Mouse (Mus musculus) liver, adult 2 months (tissue): Measurements from ENCODE around the gene Prkce. TPM values are rescaled to one million over a fixed set of nuclear protein-coding genes. Genes with fewer than 3 reads are reported as not detected.

Experiments
- DNase-seq: peaks from one replicate; pipeline ENCODE4 v3.0.0-alpha.2; 2011; ENCODE audit warnings: low read depth, low spot score; ENCODE audit errors: extremely low read depth
- H3K27ac ChIP-seq: fragments of 200-500 bp; replicated peaks from 2 replicates; pipeline ENCODE4 v1.5.1; 2012; ENCODE audit warnings: low read depth, mild to moderate bottlenecking, control low read depth, inconsistent platforms, low read length; ENCODE audit not compliant: insufficient read depth
- H3K27me3 ChIP-seq: fragments of 200-500 bp; 2 replicates; pipeline ENCODE4 v1.6.1; 2012; ENCODE audit warnings: mild to moderate bottlenecking, moderate library complexity, low read length, inconsistent platforms; ENCODE audit not compliant: control insufficient read depth, insufficient read depth
- H3K36me3 ChIP-seq: fragments of 200-500 bp; 2 replicates; pipeline ENCODE4 v1.6.1; 2012; ENCODE audit warnings: low read length, inconsistent platforms; ENCODE audit not compliant: control insufficient read depth, insufficient read depth
- H3K4me1 ChIP-seq: fragments of 200-500 bp; 2 replicates; pipeline ENCODE4 v1.6.1; 2011; ENCODE audit warnings: low read length; ENCODE audit not compliant: control insufficient read depth, insufficient read depth
- H3K4me3 ChIP-seq: fragments of 200-500 bp; 2 replicates; pipeline ENCODE4 v1.5.1; 2011; ENCODE audit warnings: low read depth, mild to moderate bottlenecking, control low read depth, low read length, moderate library complexity; ENCODE audit not compliant: insufficient read depth
- H3K79me2 ChIP-seq: fragments of 200-500 bp; 2 replicates; pipeline ENCODE4 v1.6.1; 2012; ENCODE audit warnings: inconsistent platforms, mild to moderate bottlenecking, low read length, moderate library complexity; ENCODE audit not compliant: control insufficient read depth, insufficient read depth
- H3K9ac ChIP-seq: fragments of 200-500 bp; 2 replicates; pipeline ENCODE4 v1.6.1; 2012; ENCODE audit warnings: low read depth, mild to moderate bottlenecking, control low read depth, inconsistent platforms, low read length
- CTCF ChIP-seq: fragments of 200-500 bp; IDR thresholded peaks from 2 replicates; pipeline ENCODE4 v1.5.1; 2011; ENCODE audit warnings: low read depth, low read length, control low read depth
- POLR2A ChIP-seq: fragments of 200-500 bp; IDR thresholded peaks from 2 replicates; pipeline ENCODE4 v1.6.1; 2011; ENCODE audit warnings: low read length, control low read depth; ENCODE audit not compliant: insufficient read depth; ENCODE audit errors: extremely low read depth
- WGBS: fragments of 180-500 bp; shearing (Covaris S2); methylation state at CpG from one replicate; pipeline ENCODE4 v1.1.7; 2018; 5-methylcytosine and 5-hydroxymethylcytosine counted together
- polyA plus RNA-seq: library from polyadenylated mRNA; depleted of rRNA; stranded (reverse); fragments of >200 nt; gene quantifications from 2 replicates; pipeline ENCODE4 v1.2.3, GENCODE M21; 2012
- total RNA-seq: library from RNA; depleted of rRNA; stranded (reverse); fragments of >200 nt; gene quantifications from 2 replicates; pipeline ENCODE4 v1.2.3, GENCODE M21; 2014

The Prkce gene
- total and polyA plus RNA-seq, 2 experiments, result 2.0 to 6.4 TPM

DNA sequence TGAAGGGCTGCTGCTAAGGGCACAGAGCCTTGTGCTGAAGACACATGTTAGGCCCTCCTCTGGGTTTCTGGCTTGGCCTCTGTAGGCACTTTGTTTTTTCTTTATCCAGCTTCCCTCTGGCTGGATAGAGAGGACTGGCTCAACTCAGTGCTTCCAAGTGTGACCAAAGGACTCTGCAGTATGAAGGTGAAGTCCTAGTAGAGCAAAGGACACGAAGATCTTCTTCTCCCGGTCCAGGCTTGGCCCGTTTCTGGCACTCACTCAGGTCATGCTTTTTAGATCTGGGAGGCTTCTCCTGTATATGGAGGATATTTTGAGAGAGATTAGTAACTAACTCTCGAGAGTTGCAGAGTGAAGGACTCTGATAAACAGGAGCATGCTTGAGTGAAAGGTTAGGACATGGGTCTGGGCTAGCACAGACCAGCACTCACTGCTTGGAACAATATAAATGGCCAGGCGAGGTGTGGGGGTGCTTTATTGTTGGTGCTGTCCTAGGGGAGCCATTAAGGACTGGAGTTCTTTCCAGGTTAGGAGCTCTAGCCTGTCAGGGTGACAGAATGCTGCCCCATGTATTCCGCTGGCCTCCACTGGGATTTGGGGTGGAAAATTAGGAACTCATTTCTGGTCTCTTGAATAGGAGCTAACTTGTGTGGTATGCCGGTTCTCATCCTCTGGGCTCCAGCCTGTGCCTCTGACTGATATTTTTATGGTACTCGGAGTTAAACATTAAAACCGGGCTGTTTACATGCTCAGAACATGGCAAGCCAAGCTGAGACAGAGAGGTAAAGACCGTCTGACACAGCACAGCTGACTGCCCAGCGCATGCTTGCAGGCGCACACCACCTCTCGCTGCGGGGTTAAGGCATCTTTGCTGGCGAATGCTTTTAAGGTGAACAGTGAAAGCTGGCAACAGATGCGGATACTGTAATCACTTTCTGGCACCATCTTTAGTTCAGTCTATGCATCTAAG, 31.2 kb downstream of the Prkce start:
- Histone ChIP-seq H3K4me3 (no peak overlapping the region), H3K27me3 (no peaks in the 10 kb centered on the region), H3K27ac (no peak overlapping the region), H3K4me1 (peaks cover 21% of the 10 kb centered on the region), H3K79me2 (peaks cover 19% of the 10 kb centered on the region; the same call in 1 of the 2 replicates), H3K9ac (no peak overlapping the region), H3K36me3 (no peaks in the 10 kb centered on the region)
- 58% methylated on average over 16 of the region's 16 CpGs for WGBS
- TF ChIP-seq POLR2A, result no peak
- TF ChIP-seq CTCF, result no peak
- peak; percentile 67 for DNase-seq

DNA sequence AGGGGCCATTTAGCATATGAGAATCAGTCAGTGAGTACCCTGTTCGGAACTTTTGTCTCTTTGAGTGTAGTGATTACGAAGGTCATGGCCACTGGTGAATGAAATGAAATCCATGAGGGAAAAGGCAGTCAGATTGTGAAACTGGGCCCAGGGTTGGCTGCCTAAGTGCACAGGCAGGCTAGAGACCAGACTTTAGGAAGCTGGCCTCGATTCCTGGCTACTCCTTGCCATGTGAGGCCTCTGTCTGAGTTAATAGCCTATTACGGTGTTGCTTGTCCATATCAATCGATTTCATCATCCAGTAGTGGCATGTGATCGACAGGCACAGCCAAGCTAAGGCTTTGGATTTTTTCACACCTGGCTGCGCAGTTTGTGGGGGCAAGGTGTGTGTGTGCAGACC, 34.4 kb downstream of the Prkce start:
- H3K27ac ChIP-seq, result peak overlapping the region; percentile 10; the same call in 1 of the 2 replicates
- peaks cover 17% of the 10 kb centered on the region; the same call in 1 of the 2 replicates for H3K79me2 ChIP-seq
- 27% methylated on average over 7 of the region's 7 CpGs for WGBS
- peak; percentile 99 for DNase-seq
- H3K36me3 ChIP-seq, result no peaks in the 10 kb centered on the region
- H3K4me3 ChIP-seq, result no peak overlapping the region
- no peaks in the 10 kb centered on the region for H3K27me3 ChIP-seq
- TF ChIP-seq POLR2A (no peak), CTCF (no peak)
- H3K4me1 ChIP-seq, result peaks cover 26% of the 10 kb centered on the region
- H3K9ac ChIP-seq, result no peak overlapping the region

GRCm38 (mm10) chr17:86202972-86203371, 35.4 kb downstream of the Prkce start:
- no peak for TF ChIP-seq POLR2A
- TF ChIP-seq CTCF, result no peak
- DNase-seq, result peak; percentile 86
- H3K4me3 ChIP-seq, result no peak overlapping the region
- peaks cover 17% of the 10 kb centered on the region; the same call in 1 of the 2 replicates for H3K79me2 ChIP-seq
- H3K4me1 ChIP-seq, result peaks cover 26% of the 10 kb centered on the region
- WGBS, result 59% methylated on average over 6 of the region's 6 CpGs
- H3K27me3 ChIP-seq, result no peaks in the 10 kb centered on the region
- no peak overlapping the region for H3K27ac ChIP-seq
- no peaks in the 10 kb centered on the region for H3K36me3 ChIP-seq
- no peak overlapping the region for H3K9ac ChIP-seq

DNA sequence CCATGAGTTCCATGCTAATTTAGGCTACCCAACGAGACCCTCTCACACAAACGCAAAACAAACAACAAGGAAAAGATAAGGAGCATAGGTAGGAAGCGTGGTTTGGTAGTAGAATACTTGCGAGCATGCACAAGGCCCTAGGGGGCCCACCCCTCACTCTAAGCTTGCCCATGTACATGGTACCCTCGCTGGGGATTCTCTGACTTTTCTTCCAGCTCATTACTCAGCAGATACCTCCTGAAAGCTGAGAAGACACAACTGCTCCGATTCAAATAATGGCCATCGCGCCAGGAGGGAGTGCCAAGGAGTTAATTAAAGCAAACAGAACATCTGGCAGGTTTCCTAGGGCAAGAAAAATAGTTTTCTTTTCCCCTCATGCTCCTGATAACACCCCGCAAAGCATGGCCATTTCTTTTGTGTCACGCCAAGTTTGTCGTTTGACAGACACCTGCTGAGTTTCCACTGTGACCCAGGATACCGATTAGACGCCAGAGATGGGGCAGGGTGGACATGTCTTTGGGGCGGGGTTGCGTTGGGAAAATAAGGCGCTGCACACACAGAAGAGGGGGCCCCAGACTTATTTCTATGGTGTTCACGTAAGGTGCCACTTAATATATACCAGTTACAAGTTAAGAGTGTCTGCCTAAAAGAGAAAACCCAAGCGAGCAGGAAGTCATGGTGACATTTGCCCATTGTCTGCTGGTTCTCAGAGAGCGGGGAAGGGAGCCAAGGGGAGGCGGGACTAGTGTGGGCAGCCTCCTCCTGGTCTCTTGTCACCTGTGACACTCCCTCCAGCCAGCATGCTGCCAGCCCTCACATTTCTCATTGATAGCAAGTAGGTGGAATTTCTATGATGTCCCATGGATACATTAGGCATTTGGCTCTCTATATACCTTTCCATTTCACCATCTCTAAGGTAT, 36.2 kb downstream of the Prkce start:
- peaks cover 14% of the 10 kb centered on the region; the same call in 1 of the 2 replicates for H3K79me2 ChIP-seq
- no peaks in the 10 kb centered on the region for H3K27me3 ChIP-seq
- WGBS, result 47% methylated on average over 20 of the region's 20 CpGs
- DNase-seq, result peak; percentile 69
- H3K36me3 ChIP-seq, result no peaks in the 10 kb centered on the region
- no peak overlapping the region for H3K9ac ChIP-seq
- no peak for TF ChIP-seq CTCF
- TF ChIP-seq POLR2A, result no peak
- no peak overlapping the region for H3K4me3 ChIP-seq
- no peak overlapping the region for H3K27ac ChIP-seq
- H3K4me1 ChIP-seq, result peaks cover 23% of the 10 kb centered on the region

DNA sequence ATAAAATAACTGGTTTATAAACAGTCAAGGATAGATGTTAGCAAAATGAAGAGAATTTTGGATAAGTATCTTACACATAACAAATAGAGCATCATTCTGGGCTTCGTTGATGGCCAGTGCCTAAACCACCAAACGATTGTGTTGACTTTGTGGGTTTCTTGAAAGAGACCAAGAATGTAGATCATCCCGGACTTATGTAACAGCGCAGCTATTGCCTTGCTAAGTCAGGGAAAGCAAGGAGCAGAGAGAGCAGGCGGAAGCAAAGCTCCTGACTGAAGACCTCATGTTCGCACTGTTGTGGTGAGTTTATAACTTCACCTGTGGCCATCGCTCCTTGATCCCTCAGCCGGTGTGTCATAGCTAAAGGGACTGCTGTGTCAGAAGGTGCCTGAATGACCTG, 38.7 kb downstream of the Prkce start:
- H3K79me2 ChIP-seq, result peaks cover 18% of the 10 kb centered on the region; the same call in 1 of the 2 replicates
- no peak overlapping the region for H3K4me3 ChIP-seq
- peaks cover 20% of the 10 kb centered on the region for H3K4me1 ChIP-seq
- no peak for TF ChIP-seq CTCF
- TF ChIP-seq POLR2A, result no peak
- no peaks in the 10 kb centered on the region for H3K27me3 ChIP-seq
- H3K27ac ChIP-seq, result no peak overlapping the region
- DNase-seq, result no peak
- H3K9ac ChIP-seq, result no peak overlapping the region
- 87% methylated on average over 8 of the region's 8 CpGs for WGBS
- no peaks in the 10 kb centered on the region for H3K36me3 ChIP-seq
